Mouse (Mus musculus): ENCODE results near the gene Klhl35. TPM values are rescaled to one million over a fixed set of nuclear protein-coding genes. Genes with fewer than 3 reads are reported as not detected.

Gene Klhl35
- polyA plus RNA-seq, 1 experiment = 1.1 TPM

DNA sequence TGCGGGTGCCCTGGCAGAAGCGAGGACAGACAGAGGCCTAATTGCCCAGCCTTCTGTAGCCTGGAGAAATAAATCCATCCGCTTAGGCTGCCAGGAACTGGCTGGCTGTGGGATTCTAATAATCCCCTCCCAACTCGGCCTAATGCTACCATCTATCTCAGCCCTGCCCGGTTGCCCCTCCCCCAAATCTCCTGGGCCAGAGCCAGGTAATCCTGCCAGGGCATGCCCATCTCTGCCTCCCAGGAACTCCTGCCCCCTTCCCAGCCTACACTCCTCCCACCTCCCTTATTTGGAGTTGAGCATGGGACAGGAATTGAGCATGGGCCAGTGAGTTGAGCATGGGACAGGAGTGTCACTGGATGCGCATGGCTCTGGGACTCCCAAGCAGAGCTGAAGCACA is 36.0 kb upstream of the Klhl35 start:
- 34% methylated on average over 6 of the region's 6 CpGs for whole genome bisulfite sequencing
- Histone ChIP-seq H3K4me3 (replicated peaks; ENCODE audit: insufficient read depth, low read depth, low read length) (no peak overlapping the region), H3K27me3 (ENCODE audit: control insufficient read depth, insufficient read depth, low read length) (no peaks in the 10 kb centered on the region), H3K4me1 (ENCODE audit: control insufficient read depth, insufficient read depth, low read length) (peaks cover 14% of the 10 kb centered on the region), H3K27ac (ENCODE audit: insufficient read depth, low read length) (no peak overlapping the region)
- DNase-seq = no peak
- TF ChIP-seq CTCF (IDR thresholded peaks at IDR 0.05; ENCODE audit: borderline replicate concordance, insufficient read depth, low read depth, low read length) (no peak), POLR2A (IDR thresholded peaks at IDR 0.05; ENCODE audit: borderline replicate concordance, insufficient read depth, low read length) (no peak)

- H3K27ac ChIP-seq (ENCODE audit: insufficient read depth, low read length) = no peak overlapping the region
- no peaks in the 10 kb centered on the region for H3K27me3 ChIP-seq (ENCODE audit: control insufficient read depth, insufficient read depth, low read length)
- TF ChIP-seq CTCF (IDR thresholded peaks at IDR 0.05; ENCODE audit: borderline replicate concordance, insufficient read depth, low read depth, low read length) (no peak), POLR2A (IDR thresholded peaks at IDR 0.05; ENCODE audit: borderline replicate concordance, insufficient read depth, low read length) (no peak)
- H3K4me1 ChIP-seq (ENCODE audit: control insufficient read depth, insufficient read depth, low read length) = peaks cover 10% of the 10 kb centered on the region
- WGBS = 79% methylated on average over 11 of the region's 11 CpGs
- DNase-seq = no peak
- no peak overlapping the region for H3K4me3 ChIP-seq (replicated peaks; ENCODE audit: insufficient read depth, low read depth, low read length)
Measured at GRCm38 (mm10) chr7:99430246-99430645, 35.6 kb upstream of the Klhl35 start.

- TF ChIP-seq CTCF (IDR thresholded peaks at IDR 0.05; ENCODE audit: borderline replicate concordance, insufficient read depth, low read depth, low read length) (no peak), POLR2A (IDR thresholded peaks at IDR 0.05; ENCODE audit: borderline replicate concordance, insufficient read depth, low read length) (no peak)
- Histone ChIP-seq H3K4me1 (ENCODE audit: control insufficient read depth, insufficient read depth, low read length) (peaks cover 6% of the 10 kb centered on the region; the same call in 1 of the 2 replicates), H3K27ac (ENCODE audit: insufficient read depth, low read length) (no peak overlapping the region), H3K4me3 (replicated peaks; ENCODE audit: insufficient read depth, low read depth, low read length) (no peak overlapping the region), H3K27me3 (ENCODE audit: control insufficient read depth, insufficient read depth, low read length) (no peaks in the 10 kb centered on the region)
- DNase-seq = no peak
- 75% methylated on average over 14 of the region's 14 CpGs for WGBS
Measured at GRCm38 (mm10) chr7:99432248-99432647, 33.6 kb upstream of the Klhl35 start.

GRCm38 (mm10) chr7:99432863-99433262 is 32.9 kb upstream of the Klhl35 start:
- no peak overlapping the region for H3K4me3 ChIP-seq (replicated peaks; ENCODE audit: insufficient read depth, low read depth, low read length)
- no peak for TF ChIP-seq POLR2A (IDR thresholded peaks at IDR 0.05; ENCODE audit: borderline replicate concordance, insufficient read depth, low read length)
- TF ChIP-seq CTCF (IDR thresholded peaks at IDR 0.05; ENCODE audit: borderline replicate concordance, insufficient read depth, low read depth, low read length) = no peak
- H3K27me3 ChIP-seq (ENCODE audit: control insufficient read depth, insufficient read depth, low read length) = no peaks in the 10 kb centered on the region
- H3K27ac ChIP-seq (ENCODE audit: insufficient read depth, low read length) = no peak overlapping the region
- H3K4me1 ChIP-seq (ENCODE audit: control insufficient read depth, insufficient read depth, low read length) = peaks cover 6% of the 10 kb centered on the region; the same call in 1 of the 2 replicates
- WGBS = 94% methylated on average over 6 of the region's 6 CpGs
- no peak for DNase-seq

DNA sequence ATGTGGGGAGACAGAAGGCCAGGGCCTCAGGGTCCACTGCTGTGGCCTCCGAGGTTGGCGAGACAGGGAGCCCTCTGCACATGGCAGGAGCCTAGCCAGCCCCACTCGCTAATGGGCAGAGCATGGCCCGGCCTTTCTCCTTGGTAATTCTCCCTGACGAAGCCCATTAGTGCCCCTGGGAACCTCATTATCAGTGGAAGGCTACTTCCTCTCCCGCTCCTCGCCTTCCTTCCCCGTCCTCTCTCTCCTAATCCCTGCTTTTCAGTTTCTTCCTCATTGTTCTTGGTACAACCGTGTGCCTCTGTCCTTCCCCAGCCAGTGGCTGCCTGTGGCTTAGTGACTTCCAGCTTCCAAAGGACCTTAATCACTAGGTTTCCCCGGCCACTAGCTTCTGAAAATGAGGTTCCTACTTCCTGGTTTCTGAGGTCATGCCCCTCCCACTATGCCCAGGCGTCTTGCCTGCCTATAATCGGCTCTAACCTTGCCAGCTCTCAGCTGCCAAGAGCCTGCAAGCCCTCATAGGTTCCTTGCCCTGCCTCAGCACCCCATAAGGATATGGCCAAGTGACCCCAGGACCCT is 31.0 kb upstream of the Klhl35 start:
- Histone ChIP-seq H3K27me3 (ENCODE audit: control insufficient read depth, insufficient read depth, low read length) (no peaks in the 10 kb centered on the region), H3K4me3 (replicated peaks; ENCODE audit: insufficient read depth, low read depth, low read length) (no peak overlapping the region), H3K27ac (ENCODE audit: insufficient read depth, low read length) (no peak overlapping the region), H3K4me1 (ENCODE audit: control insufficient read depth, insufficient read depth, low read length) (peaks cover 3% of the 10 kb centered on the region; the same call in 1 of the 2 replicates)
- WGBS = 70% methylated on average over 12 of the region's 12 CpGs
- no peak for DNase-seq
- no peak for TF ChIP-seq CTCF (IDR thresholded peaks at IDR 0.05; ENCODE audit: borderline replicate concordance, insufficient read depth, low read depth, low read length)
- no peak for TF ChIP-seq POLR2A (IDR thresholded peaks at IDR 0.05; ENCODE audit: borderline replicate concordance, insufficient read depth, low read length)

DNA sequence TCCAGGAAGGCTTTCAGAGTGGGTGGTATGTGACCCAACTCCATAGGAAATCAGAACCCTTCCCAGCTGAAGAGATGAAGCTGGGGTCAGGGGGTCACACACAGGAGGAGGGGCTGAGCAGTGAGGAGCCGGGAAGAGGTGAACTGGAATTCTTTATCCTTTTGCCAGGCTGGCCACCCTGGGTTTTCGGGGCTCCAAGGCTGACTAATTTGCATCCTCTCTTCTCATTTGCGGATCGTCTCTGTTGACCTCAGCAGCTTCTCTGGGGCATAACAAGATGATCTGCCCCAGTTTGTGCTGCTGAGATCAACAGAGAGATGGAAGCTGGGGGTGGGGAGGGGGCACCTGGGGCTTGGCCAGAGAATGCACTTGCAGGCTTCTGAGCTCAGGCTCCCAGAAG is 29.3 kb upstream of the Klhl35 start:
- H3K27ac ChIP-seq (ENCODE audit: insufficient read depth, low read length) = no peak overlapping the region
- no peak overlapping the region for H3K4me3 ChIP-seq (replicated peaks; ENCODE audit: insufficient read depth, low read depth, low read length)
- WGBS = 67% methylated on average over 4 of the region's 4 CpGs
- no peak for TF ChIP-seq POLR2A (IDR thresholded peaks at IDR 0.05; ENCODE audit: borderline replicate concordance, insufficient read depth, low read length)
- TF ChIP-seq CTCF (IDR thresholded peaks at IDR 0.05; ENCODE audit: borderline replicate concordance, insufficient read depth, low read depth, low read length) = no peak
- no peaks in the 10 kb centered on the region; the same call in 1 of the 2 replicates for H3K4me1 ChIP-seq (ENCODE audit: control insufficient read depth, insufficient read depth, low read length)
- no peaks in the 10 kb centered on the region for H3K27me3 ChIP-seq (ENCODE audit: control insufficient read depth, insufficient read depth, low read length)
- DNase-seq = no peak

GRCm38 (mm10) chr7:99438881-99439280 is 26.9 kb upstream of the Klhl35 start:
- TF ChIP-seq CTCF (IDR thresholded peaks at IDR 0.05; ENCODE audit: borderline replicate concordance, insufficient read depth, low read depth, low read length) = no peak
- no peak for TF ChIP-seq POLR2A (IDR thresholded peaks at IDR 0.05; ENCODE audit: borderline replicate concordance, insufficient read depth, low read length)
- Histone ChIP-seq H3K27me3 (ENCODE audit: control insufficient read depth, insufficient read depth, low read length) (no peaks in the 10 kb centered on the region), H3K4me1 (ENCODE audit: control insufficient read depth, insufficient read depth, low read length) (no peaks in the 10 kb centered on the region), H3K4me3 (replicated peaks; ENCODE audit: insufficient read depth, low read depth, low read length) (no peak overlapping the region), H3K27ac (ENCODE audit: insufficient read depth, low read length) (no peak overlapping the region)
- DNase-seq = no peak
- WGBS = 72% methylated on average over 10 of the region's 10 CpGs

DNA sequence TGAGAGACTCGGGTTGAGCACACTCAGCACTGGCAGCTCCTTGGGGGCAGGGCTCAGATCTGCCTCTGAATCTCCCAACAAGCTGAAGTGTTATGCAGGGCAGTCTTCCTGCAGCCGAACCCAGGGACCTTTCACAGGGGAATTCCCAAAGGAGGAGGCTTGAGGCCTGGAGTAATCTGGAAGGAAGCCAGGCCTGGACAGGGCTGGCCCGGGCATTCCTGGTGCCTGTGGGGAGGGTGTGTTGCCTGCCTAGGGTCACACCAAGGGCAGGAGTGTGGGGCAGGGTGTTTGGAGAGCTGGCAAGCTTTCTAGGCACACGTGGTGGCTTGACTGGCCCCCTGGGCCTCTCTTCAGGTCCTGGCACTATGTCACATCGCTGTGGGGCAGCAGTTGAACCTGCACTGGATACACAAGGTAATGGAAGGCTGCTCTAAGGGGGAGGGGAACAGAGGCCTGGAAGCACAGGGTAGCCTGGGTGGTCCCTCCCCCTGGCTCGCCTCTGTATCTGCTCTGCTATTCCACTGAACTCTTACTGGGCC is 24.2 kb upstream of the Klhl35 start:
- H3K4me3 ChIP-seq (replicated peaks; ENCODE audit: insufficient read depth, low read depth, low read length) = no peak overlapping the region
- peak in 1 of 2 experiments; percentile 29 for DNase-seq
- WGBS = 32% methylated on average over 6 of the region's 6 CpGs
- no peaks in the 10 kb centered on the region for H3K27me3 ChIP-seq (ENCODE audit: control insufficient read depth, insufficient read depth, low read length)
- no peak for TF ChIP-seq CTCF (IDR thresholded peaks at IDR 0.05; ENCODE audit: borderline replicate concordance, insufficient read depth, low read depth, low read length)
- no peak for TF ChIP-seq POLR2A (IDR thresholded peaks at IDR 0.05; ENCODE audit: borderline replicate concordance, insufficient read depth, low read length)
- H3K4me1 ChIP-seq (ENCODE audit: control insufficient read depth, insufficient read depth, low read length) = no peaks in the 10 kb centered on the region
- no peak overlapping the region for H3K27ac ChIP-seq (ENCODE audit: insufficient read depth, low read length)
